Mouse (Mus musculus): ENCODE results near the gene Fgf15.

GRCm38 (mm10) chr7:144936311-144936880, 40.1 kb downstream of the Fgf15 start:
- no peak for TF ChIP-seq POLR2A (IDR thresholded peaks at IDR 0.05; ENCODE audit: control insufficient read depth, low read depth, low read length)
- no peak for TF ChIP-seq CTCF (IDR thresholded peaks at IDR 0.05; ENCODE audit: control insufficient read depth, insufficient read depth, insufficient replicate concordance, low read depth, low read length)
